30 mouse cellular contexts compared by ENCODE assay signal in the genomic region with DNA sequence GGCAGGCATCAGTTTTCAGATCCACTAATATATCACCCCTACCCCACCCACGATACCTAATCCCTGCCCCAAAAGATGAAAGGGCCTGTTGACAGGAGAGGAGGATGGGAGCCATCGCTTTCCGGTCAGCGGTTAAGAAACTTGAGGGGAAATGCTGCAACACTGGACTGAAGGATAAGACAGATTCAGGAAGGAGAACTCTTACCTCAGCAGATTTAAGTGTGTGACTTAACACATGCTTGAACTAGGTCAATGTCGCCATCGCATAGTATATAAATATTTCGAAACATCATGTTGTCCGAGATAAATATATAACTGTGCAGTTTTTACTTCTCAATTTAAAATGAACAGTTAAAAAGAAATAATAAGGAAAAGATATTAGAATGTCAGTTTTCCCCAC. TPM values are rescaled to one million over a fixed set of nuclear protein-coding genes. Genes with fewer than 3 reads are reported as not detected.
DNase-seq lines count a peak whose midpoint lies in the region; ATAC-seq and TF ChIP-seq lines count a peak whose summit lies in the region.
"Had no signal": no experiment of that assay in that cellular context is flagged by ENCODE, and none has a peak within 500 bp of the region (broad histone marks: within the 10 kb centered on the region; RNA-seq: fewer than 3 reads in every experiment).

No protein-coding gene starts in this region.

- no peaks in the 10 kb centered on the region for H3K27me3 ChIP-seq in liver, embryonic 16.5 days (ENCODE audit: control insufficient read depth, insufficient read depth, low read depth, low read length)
- no peaks in the 10 kb centered on the region for H3K27me3 ChIP-seq in liver, embryonic 11.5 days (replicated peaks; ENCODE audit: control insufficient read depth, insufficient read depth, low read length)
- no peaks in the 10 kb centered on the region for H3K27me3 ChIP-seq in lung, postnatal 0 days (replicated peaks; ENCODE audit: insufficient read depth, low read length)
- H3K27me3 ChIP-seq: CH12.LX; heart, embryonic 15.5 days; hindbrain, embryonic 12.5 days; liver, embryonic 13.5 days; midbrain, embryonic 13.5 days; neural tube, embryonic 13.5 days had no signal

- H3K4me2 ChIP-seq in liver, embryonic 16.5 days (ENCODE audit: low read depth, low read length), result no peak overlapping the region
- no peak overlapping the region for H3K4me2 ChIP-seq in liver, embryonic 11.5 days
- no peak overlapping the region for H3K4me2 ChIP-seq in lung, postnatal 0 days (replicated peaks; ENCODE audit: low read depth, low read length)
- H3K4me2 ChIP-seq: heart, embryonic 15.5 days; hindbrain, embryonic 12.5 days; liver, embryonic 13.5 days; midbrain, embryonic 13.5 days; neural tube, embryonic 13.5 days had no signal

- no peaks in the 10 kb centered on the region for H3K9me3 ChIP-seq in liver, embryonic 16.5 days (replicated peaks; ENCODE audit: control insufficient read depth, low read length)
- no peaks in the 10 kb centered on the region for H3K9me3 ChIP-seq in liver, embryonic 11.5 days (ENCODE audit: control insufficient read depth, low read length)
- H3K9me3 ChIP-seq in lung, postnatal 0 days (ENCODE audit: low read length), result no peaks in the 10 kb centered on the region
- H3K9me3 ChIP-seq: heart, embryonic 10.5 days; heart, embryonic 15.5 days; hindbrain, embryonic 12.5 days; liver, embryonic 13.5 days; midbrain, embryonic 13.5 days; neural tube, embryonic 13.5 days had no signal

- peak; percentile 70 for TF ChIP-seq EP300 in lung, postnatal 0 days (IDR thresholded peaks at IDR 0.05)

- H3K9ac ChIP-seq in liver, embryonic 16.5 days (ENCODE audit: low read depth, low read length), result no peak overlapping the region
- H3K9ac ChIP-seq in liver, embryonic 11.5 days (ENCODE audit: low read depth, low read length), result no peak overlapping the region
- no peak overlapping the region for H3K9ac ChIP-seq in lung, postnatal 0 days (replicated peaks; ENCODE audit: low read depth)
- H3K9ac ChIP-seq: heart, embryonic 15.5 days; hindbrain, embryonic 12.5 days; liver, embryonic 13.5 days; midbrain, embryonic 13.5 days; neural tube, embryonic 13.5 days had no signal

- H3K4me3 ChIP-seq in liver, embryonic 16.5 days (ENCODE audit: low read depth, low read length), result no peak overlapping the region
- no peak overlapping the region for H3K4me3 ChIP-seq in liver, embryonic 11.5 days (ENCODE audit: low read depth, low read length)
- H3K4me3 ChIP-seq in lung, postnatal 0 days (ENCODE audit: low read depth, low read length), result no peak overlapping the region
- H3K4me3 ChIP-seq: heart, embryonic 10.5 days; heart, embryonic 15.5 days; hindbrain, embryonic 12.5 days; liver, embryonic 13.5 days; midbrain, embryonic 13.5 days; neural tube, embryonic 13.5 days had no signal

- no peaks in the 10 kb centered on the region for H3K4me1 ChIP-seq in liver, embryonic 16.5 days (ENCODE audit: control insufficient read depth, low read depth, low read length)
- no peaks in the 10 kb centered on the region for H3K4me1 ChIP-seq in liver, embryonic 11.5 days (replicated peaks; ENCODE audit: control insufficient read depth, insufficient read depth, low read length)
- H3K4me1 ChIP-seq in lung, postnatal 0 days (ENCODE audit: insufficient read depth, low read depth, low read length), result no peaks in the 10 kb centered on the region
- H3K4me1 ChIP-seq: heart, embryonic 10.5 days; heart, embryonic 15.5 days; hindbrain, embryonic 12.5 days; liver, embryonic 13.5 days; midbrain, embryonic 13.5 days; neural tube, embryonic 13.5 days had no signal

- no peak for TF ChIP-seq CTCF in lung, postnatal 0 days (IDR thresholded peaks at IDR 0.05)

- ATAC-seq in liver, embryonic 16.5 days (ENCODE audit: low read depth), result peak; percentile 41; the same call in 1 of the 2 replicates
- no peak for ATAC-seq in liver, embryonic 11.5 days (replicated peaks; ENCODE audit: low FRiP score)
- ATAC-seq in lung, postnatal 0 days, result peak; percentile 81
- ATAC-seq in granulocyte monocyte progenitor cell, adult 5-6 weeks (replicated peaks; ENCODE audit: poor library complexity, severe bottlenecking), result peak; percentile 79
- peak; percentile 85 for ATAC-seq in megakaryocyte progenitor cell, adult 5-6 weeks (replicated peaks; ENCODE audit: poor library complexity)
- ATAC-seq: activated CD4-positive, CD25-positive, alpha-beta regulatory T cell, adult 4 months; forebrain, embryonic 14.5 days; intestine, embryonic 16.5 days; midbrain, embryonic 13.5 days had no signal

- WGBS in liver, embryonic 16.5 days (ENCODE audit: insufficient replicate concordance), result 22% methylated on average over 8 of the region's 8 CpGs
- WGBS in liver, embryonic 11.5 days, result 53% methylated on average over 8 of the region's 8 CpGs
- WGBS in lung, postnatal 0 days, result 22% methylated on average over 8 of the region's 8 CpGs

- H3K36me3 ChIP-seq in liver, embryonic 16.5 days (ENCODE audit: control insufficient read depth, insufficient read depth), result no peaks in the 10 kb centered on the region
- H3K36me3 ChIP-seq in liver, embryonic 11.5 days (ENCODE audit: control insufficient read depth, insufficient read depth, low read length), result no peaks in the 10 kb centered on the region
- H3K36me3 ChIP-seq in lung, postnatal 0 days (ENCODE audit: insufficient read depth, low read length), result no peaks in the 10 kb centered on the region
- H3K36me3 ChIP-seq: heart, embryonic 10.5 days; heart, embryonic 15.5 days; hindbrain, embryonic 12.5 days; liver, embryonic 13.5 days; midbrain, embryonic 13.5 days; neural tube, embryonic 13.5 days had no signal

- no peak for DNase-seq in liver, embryonic 11.5 days (ENCODE audit: low spot score)
- DNase-seq in lung, postnatal 0 days (ENCODE audit: low spot score), result peak; percentile 89
- no peak for DNase-seq in lung, postnatal 14 days
- no peak for DNase-seq in urinary bladder, postnatal 10 days (ENCODE audit: low spot score)
- DNase-seq: adrenal gland, adult 2 months; cerebellum, adult 8-10 months; cerebellum, postnatal 25 days; heart, postnatal 36 days; kidney, adult 8-10 months; kidney, postnatal 10 days; layer of hippocampus, adult 9-11 months; liver, embryonic 13.5 days; right cerebral cortex, postnatal 4 days; thymus, adult 18-20 months; thymus, postnatal 25 days had no signal

- H3K27ac ChIP-seq in liver, embryonic 16.5 days (ENCODE audit: low read length), result no peak overlapping the region
- no peak overlapping the region for H3K27ac ChIP-seq in liver, embryonic 11.5 days (ENCODE audit: low read depth, low read length)
- H3K27ac ChIP-seq in lung, postnatal 0 days (ENCODE audit: low read length), result no peak overlapping the region; the same call in 1 of the 2 replicates
- H3K27ac ChIP-seq: heart, embryonic 10.5 days; heart, embryonic 15.5 days; hindbrain, embryonic 12.5 days; liver, embryonic 13.5 days; midbrain, embryonic 13.5 days; neural tube, embryonic 13.5 days; stomach, postnatal 0 days had no signal

RNA-seq across cellular contexts. Expression of gene Ppp1r3c, which starts 31.6 kb away (rescaled TPM):
- polyA plus RNA-seq in liver, embryonic 16.5 days (2015; fragmentation: Nextera tagmentation; extraction: Ambion mirVana), result 8.7 and 9.1 TPM in 2 replicates
- polyA plus RNA-seq in liver, embryonic 11.5 days (2014; fragmentation: Nextera tagmentation; extraction: Ambion mirVana), result 2.1 and 2.9 TPM in 2 replicates
- polyA plus RNA-seq in lung, postnatal 0 days (2015; fragmentation: Nextera tagmentation; extraction: Ambion mirVana), result 39.4 and 51.4 TPM in 2 replicates
- total RNA-seq in granulocyte monocyte progenitor cell, adult 5-6 weeks (2014; fragmentation: Nextera tagmentation), result not detected in 2 replicates
- not detected in 2 replicates for total RNA-seq in granulocyte monocyte progenitor cell, adult 5-6 weeks (2017)
- not detected in 2 replicates for total RNA-seq in megakaryocyte progenitor cell, adult 5-6 weeks (2015)
- not detected in 2 replicates for total RNA-seq in megakaryocyte progenitor cell, adult 5-6 weeks (2017)
- total RNA-seq: CH12.LX; megakaryocyte-erythroid progenitor cell, adult 5-6 weeks had no signal
- polyA plus RNA-seq: activated CD4-positive, CD25-positive, alpha-beta regulatory T cell, adult 4 months; C2C12 had no signal
